Mouse (Mus musculus) spleen, postnatal 10 days (tissue): ENCODE measurements around the gene Amigo2.

ENCODE experiments used
- DNase-seq, 2 experiments: peaks; one replicate each; pipeline ENCODE4 v3.0.0; 2021 to 2022; ENCODE audit warnings: low spot score in 2 of 2

The Amigo2 gene

GRCm38 (mm10) chr15:97267094-97267695, 20.1 kb upstream of the Amigo2 start:
- DNase-seq: no peak

GRCm38 (mm10) chr15:97266236-97266845, 19.3 kb upstream of the Amigo2 start:
- no peak for DNase-seq

- DNase-seq: no peak
These were observed 15.2 kb upstream of the Amigo2 start for GRCm38 (mm10) chr15:97262251-97262650.

- no peak for DNase-seq
These were observed 13.0 kb upstream of the Amigo2 start for GRCm38 (mm10) chr15:97259968-97260597.

GRCm38 (mm10) chr15:97259300-97259699, 12.2 kb upstream of the Amigo2 start:
- DNase-seq: no peak

DNA sequence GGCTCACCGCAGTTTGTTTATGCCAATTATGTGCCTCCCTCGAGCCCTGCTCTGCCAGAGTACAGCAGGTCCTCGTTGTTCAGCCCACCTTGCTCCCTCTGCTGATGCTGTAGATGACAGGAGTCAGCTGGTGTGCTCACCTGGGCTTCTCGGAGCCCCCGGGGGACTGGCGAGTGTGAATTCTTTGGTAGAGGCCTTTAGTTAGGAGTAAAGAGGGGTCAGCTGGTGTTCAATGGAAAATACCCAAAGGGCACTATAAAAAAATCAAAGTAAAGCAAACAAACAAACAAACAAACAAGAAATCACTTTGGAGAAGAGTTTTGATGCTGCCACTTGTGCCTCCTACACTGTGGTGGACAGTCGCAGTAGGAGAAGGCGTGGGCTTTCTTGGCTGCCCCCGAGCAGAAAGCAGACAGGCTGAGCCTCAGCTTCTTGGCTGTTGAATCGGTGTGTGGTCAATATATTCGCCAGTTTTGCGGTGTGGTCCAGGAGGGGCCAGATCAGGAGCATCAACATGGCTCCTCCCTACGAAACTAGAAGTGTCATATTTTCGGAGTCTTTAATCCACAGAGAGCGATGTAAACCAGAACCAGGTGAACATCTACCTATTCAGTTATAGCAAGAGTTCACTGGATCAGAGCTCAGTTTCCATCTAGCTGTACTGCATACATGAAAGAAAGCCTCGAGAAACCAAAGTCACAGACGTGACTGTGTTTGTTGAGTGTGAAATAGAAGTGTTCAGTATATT, 11.6 kb upstream of the Amigo2 start:
- no peak for DNase-seq

- peak in 1 of 2 experiments; percentile 9 for DNase-seq
These were observed 10.2 kb upstream of the Amigo2 start for GRCm38 (mm10) chr15:97257206-97257775.

DNA sequence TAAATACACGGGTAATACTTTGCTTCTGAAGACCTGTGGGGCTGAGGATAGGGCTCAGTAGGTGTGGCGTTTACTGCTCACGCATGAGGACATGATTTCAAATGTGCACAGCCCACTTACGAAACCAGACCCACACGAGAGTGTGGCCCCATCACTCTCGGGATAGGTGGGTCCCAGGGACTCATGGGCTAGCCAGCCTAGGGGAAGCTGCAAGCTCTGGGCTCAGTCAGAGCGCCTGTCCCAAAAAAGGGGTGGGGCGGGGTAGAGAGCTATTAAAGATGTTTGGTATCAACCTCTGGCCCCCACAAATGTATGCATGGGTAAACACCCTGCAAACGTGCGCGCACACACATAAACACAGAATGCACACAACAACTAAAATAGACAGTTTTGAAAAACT, 9.3 kb upstream of the Amigo2 start:
- DNase-seq: no peak

GRCm38 (mm10) chr15:97255800-97256199, 8.7 kb upstream of the Amigo2 start:
- no peak for DNase-seq

DNA sequence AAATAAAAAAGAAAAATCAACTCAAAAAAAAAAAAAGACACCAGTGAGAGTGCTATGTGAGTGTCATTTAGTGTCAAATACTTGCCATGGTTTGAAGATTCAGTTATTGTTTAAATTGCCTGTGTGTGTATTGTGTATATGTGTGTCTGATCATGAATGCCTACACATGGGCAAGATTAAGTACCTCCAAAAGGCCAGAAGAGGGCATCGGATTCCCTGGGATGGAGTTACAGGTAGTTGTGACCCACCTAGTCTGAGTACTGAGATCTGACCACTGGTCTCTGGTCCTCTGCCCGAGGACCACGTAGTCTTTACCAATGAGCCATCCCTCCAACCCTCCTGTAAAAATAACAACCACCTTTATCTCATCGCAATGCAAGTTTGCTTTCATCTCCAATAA, 7.3 kb upstream of the Amigo2 start:
- no peak for DNase-seq

DNA sequence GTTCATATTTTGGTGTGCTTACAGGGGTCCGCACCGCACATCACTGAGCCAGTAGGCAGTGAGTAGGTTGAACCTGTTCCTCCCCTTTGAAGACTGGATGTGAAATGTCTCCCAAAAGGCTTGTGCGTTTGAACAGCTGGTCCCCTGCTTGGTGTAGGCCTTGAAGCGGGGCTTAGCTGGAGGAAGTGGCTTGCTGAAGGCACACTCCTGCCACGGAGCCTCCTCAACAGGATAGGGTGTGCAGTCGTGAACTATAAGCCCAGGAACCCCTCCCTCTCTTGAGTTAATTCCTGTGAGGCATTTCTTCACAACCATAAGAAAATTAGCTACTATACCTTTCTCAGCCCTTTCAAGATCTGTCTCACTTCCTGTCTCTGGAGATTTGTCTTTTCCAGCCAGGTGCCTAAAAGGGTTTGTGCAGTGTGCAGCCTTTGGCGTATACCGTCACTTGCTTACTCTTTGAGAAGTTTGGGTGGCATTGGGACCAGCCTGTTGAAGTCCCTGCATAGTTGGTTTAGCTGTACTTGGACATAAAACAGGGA, 5.5 kb upstream of the Amigo2 start:
- no peak for DNase-seq

DNA sequence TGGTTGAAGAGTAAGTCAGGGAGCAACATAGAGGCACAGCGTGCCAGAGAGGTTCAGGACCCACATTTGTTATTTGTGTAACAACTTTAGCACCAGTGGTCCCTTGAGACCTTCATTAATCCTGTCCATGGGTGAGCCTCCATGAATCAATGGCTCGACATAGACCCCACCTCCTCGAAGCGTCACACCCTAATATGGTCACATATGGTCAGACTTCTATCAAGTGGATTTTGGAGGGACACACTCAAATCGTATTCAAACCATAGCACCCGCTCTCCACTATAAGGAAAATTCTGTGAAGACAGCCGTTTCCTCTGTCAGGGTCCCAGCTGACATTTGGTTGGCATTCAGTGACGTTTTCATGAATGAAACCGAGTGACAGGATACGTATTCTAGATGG, 2.2 kb upstream of the Amigo2 start:
- DNase-seq: no peak

DNA sequence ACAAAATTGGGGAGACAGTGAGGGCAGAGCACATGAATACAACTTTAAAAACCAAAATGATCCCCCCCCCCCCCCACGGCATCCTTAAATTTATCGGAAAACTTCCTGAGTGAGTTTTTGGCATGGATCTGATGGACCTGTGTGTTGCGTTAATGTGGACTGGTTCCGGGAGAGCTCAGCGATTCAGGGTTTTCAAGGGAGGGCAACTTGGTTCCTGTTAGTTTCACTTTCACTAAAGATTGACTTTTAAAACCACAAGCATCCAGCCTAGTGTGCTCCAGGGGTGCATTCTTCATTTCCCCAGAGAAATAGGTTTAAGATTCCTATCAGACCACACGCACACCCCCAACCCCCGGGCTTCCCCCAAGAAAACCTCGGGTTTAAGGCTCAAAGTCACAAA, 1.2 kb upstream of the Amigo2 start:
- no peak for DNase-seq

DNA sequence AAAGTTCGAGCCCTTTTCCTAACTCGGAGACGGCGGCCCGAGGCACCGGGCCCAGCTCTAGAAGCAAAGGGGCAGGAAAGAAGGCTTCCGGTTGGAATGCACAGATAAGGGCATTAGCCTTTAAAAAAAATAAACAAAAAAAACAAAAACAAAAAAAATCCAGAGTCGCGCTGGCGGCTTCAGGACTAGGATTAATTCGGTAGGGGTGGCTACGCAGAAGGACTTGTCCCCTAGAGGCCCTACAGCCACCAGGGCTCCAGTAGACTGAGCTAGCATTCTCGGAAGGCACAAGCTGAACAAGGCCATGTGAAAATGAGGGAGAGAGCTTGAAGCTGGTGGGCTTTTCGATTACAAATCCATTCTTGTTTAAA, 689 bp upstream of the Amigo2 start:
- peak in 1 of 2 experiments; percentile 52 for DNase-seq

DNA sequence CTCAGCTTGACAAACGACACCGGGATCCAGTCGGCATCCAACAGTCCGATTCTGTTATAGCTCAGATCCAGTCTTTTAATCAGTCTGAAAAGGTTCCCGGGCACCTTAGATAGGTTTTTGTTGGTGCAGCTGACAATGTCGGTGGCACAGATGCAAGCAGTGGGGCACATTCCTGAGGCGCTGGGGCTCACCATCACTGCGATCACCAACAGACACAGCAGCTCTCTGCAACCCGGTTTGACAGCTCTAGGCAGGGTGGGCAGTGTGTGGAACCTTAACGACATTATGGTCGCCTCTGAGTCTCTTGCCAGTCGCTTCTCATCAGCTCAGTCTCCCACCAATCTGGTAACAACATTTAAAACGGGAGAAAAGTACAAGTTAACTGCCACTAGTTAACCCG, 831 bp downstream of the Amigo2 start:
- peak in 1 of 2 experiments; percentile 42 for DNase-seq

DNA sequence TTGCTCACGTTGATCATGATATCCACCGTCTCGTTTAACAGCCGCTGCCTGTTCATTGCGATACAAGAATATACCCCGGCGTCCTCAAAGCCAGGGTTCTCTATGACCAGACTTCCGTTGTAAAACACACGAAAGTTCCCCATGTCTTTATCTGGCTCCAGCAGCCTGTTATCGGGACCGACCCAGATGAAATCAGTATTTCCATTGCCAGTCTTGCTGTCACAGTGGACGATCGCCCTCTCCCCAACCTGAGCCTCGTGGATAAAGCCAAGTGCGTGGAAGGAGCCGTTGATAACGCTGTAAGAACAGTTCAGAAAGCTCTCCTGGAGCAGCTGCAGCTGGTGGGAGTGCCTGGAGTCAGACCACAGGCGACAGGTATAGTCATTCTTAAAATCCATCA, 1.7 kb downstream of the Amigo2 start:
- peak in 1 of 2 experiments; percentile 52 for DNase-seq

DNA sequence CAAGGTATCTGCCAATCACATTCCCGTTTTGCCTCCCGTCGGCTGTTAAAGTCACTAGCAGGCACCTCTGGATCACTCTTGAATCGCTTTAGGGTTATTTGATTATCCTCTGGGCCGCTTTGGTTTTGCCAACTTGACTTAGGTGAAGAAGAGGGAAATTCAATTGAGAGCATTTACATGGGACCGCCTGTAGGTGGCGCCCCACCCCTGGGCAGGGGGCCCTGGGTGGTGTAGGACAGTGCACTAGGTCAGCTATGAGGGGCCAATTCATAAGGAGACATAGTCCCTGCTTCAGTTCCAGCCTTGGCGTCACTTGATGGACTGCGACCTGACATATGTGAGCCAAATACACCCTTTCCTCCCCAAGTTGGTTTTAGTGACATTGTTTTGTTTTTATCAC, 10.1 kb downstream of the Amigo2 start:
- DNase-seq: peak; percentile 46 to 76

- peak; percentile 50 to 80 for DNase-seq
These were observed 11.9 kb downstream of the Amigo2 start for GRCm38 (mm10) chr15:97235183-97235582.

DNA sequence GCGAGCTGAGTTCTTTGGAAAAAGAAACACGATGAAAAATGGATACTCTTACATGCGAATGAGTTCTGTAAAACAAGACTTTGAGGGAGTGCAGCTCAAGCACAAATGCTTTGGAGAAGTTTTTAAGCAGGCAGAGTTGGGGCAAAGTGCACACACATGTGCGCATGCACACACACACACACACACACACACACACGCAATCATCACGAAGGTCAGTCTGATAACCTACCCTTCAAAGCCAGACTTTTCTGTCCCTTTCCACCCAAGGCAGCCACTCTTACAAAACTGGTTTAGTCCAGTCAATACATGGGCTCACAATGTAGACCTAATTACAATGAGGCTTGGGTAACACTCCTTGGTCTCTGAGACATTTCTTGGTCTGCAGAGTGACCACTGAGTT, 13.0 kb downstream of the Amigo2 start:
- no peak for DNase-seq

DNA sequence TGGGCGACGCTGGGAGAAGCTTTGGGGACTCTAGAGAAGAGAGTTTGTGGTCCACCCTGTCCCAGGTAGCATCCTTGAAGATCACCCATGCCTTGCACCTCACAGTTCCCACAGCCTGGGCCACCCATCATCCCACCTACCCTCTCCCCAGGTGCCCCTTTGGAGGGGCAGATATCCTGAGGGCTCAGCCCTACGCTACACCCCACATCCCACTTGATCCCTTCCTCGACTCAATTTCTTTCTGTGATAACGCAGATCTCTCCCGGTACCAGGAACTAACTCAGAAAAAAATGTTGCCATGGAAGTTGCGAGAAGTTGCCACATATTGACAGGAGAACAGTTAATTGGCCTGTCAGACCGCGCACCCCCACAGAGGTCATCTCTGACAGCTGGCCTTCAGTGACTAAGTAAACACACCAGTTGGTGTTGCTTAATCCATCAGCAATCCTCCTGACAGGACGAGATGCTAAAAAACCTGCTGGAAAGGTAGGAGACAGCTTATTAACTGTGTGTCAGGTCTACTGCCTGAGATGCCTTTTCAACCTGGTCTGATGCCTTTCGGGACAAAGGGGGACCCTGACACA, 17.5 kb downstream of the Amigo2 start:
- no peak for DNase-seq

GRCm38 (mm10) chr15:97224003-97224402, 23.1 kb downstream of the Amigo2 start:
- no peak for DNase-seq

DNA sequence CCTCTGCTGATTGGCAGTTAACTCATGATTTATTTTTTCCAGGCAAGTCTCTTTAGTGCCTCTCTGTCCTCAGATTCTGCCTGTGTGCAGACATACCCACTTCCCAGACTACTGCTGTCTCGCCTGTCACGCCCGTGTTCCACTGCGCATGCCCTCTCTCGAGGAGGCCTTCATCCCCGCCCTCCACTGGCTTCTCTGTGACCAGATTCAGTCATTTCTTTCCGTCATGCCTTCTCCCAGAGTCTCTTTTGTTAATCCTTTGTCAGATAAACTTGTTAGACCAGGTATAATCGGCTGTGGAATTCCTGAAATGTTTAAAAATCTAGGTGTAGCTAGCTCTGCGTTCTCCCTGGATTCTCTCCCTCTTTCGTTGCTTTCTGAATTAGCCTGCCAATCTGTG, 23.7 kb downstream of the Amigo2 start:
- DNase-seq: no peak
